Mouse (Mus musculus) heart, postnatal 0 days (tissue): ENCODE measurements at regions not wholly inside any gene's neighbourhood (a gene's known extent, or its start where the extent isn't known, plus 50 kb on each side); places are given as distances from the start of the nearest gene placed in this dataset.
A peak's percentile ranks its signal among the peaks of the same experiment; 100 is the strongest.

Experiments
- CTCF ChIP-seq: IDR thresholded peaks from 2 replicates; pipeline ENCODE4 v1.5.1; 2016; ENCODE audit warnings: antibody characterized with exemption, control low read depth, low read depth
- EP300 ChIP-seq: IDR thresholded peaks from 2 replicates; pipeline ENCODE4 v1.6.1; 2016; ENCODE audit warnings: antibody characterized with exemption, low read depth

DNA sequence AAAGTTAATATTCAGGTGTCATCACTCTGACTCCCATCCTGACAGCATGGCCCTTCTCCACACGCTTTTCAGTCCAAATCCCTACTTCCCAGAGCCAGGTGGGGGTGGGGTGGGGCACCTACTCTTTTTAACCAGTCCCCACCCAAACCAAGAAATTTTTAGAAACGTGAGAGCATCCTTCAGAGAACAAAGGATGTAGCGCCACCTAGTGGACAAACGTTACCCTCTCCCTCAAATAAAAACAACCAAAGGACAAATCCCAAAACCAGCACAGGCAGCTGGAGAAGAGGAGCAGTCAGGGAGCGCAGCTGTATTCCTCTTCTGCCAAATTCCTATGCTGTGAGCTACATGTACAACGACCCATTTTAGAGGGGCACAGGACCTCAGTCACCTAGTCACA lies 544.7 kb upstream of the Map3k7 start:
- TF ChIP-seq CTCF (peak; percentile 81), EP300 (no peak)
